ENCODE assay signal across 14 mouse cellular contexts in genomic region chrX:163181588-163181987, GRCm38 (mm10).
DNase-seq lines count a peak whose midpoint lies in the region; ATAC-seq and TF ChIP-seq lines count a peak whose summit lies in the region.
"Had no signal": no experiment of that assay in that cellular context is flagged by ENCODE, and none has a peak within 500 bp of the region (broad histone marks: within the 10 kb centered on the region; RNA-seq: fewer than 3 reads in every experiment).

No protein-coding gene starts in this region.

- H3K27me3 ChIP-seq in hindbrain, postnatal 0 days (ENCODE audit: insufficient read depth, low read length), result no peaks in the 10 kb centered on the region
- H3K27me3 ChIP-seq in hindbrain, embryonic 16.5 days (replicated peaks; ENCODE audit: control insufficient read depth, insufficient read depth, low read length), result no peaks in the 10 kb centered on the region
- H3K27me3 ChIP-seq in stomach, postnatal 0 days (ENCODE audit: control insufficient read depth, insufficient read depth, low read length), result no peaks in the 10 kb centered on the region
- H3K27me3 ChIP-seq in midbrain, embryonic 16.5 days (ENCODE audit: control insufficient read depth, insufficient read depth, low read depth, low read length), result no peaks in the 10 kb centered on the region
- H3K27me3 ChIP-seq: liver, embryonic 15.5 days; midbrain, embryonic 15.5 days; stomach, embryonic 15.5 days had no signal

- no peak for ATAC-seq in hindbrain, postnatal 0 days
- ATAC-seq in hindbrain, embryonic 16.5 days, result no peak
- no peak for ATAC-seq in stomach, postnatal 0 days (ENCODE audit: low FRiP score, low TSS enrichment)
- no peak for ATAC-seq in midbrain, embryonic 16.5 days
- ATAC-seq: midbrain, embryonic 15.5 days had no signal

- 96% methylated on average over 3 of the region's 3 CpGs for WGBS in hindbrain, postnatal 0 days
- 94% methylated on average over 3 of the region's 3 CpGs for WGBS in hindbrain, embryonic 16.5 days
- WGBS in stomach, postnatal 0 days, result 97% methylated on average over 3 of the region's 3 CpGs
- 99% methylated on average over 3 of the region's 3 CpGs for WGBS in midbrain, embryonic 16.5 days

- H3K4me1 ChIP-seq in hindbrain, postnatal 0 days (ENCODE audit: insufficient read depth, low read length), result no peaks in the 10 kb centered on the region
- no peaks in the 10 kb centered on the region for H3K4me1 ChIP-seq in hindbrain, embryonic 16.5 days (ENCODE audit: control insufficient read depth, insufficient read depth, low read depth, low read length)
- H3K4me1 ChIP-seq in stomach, postnatal 0 days (replicated peaks; ENCODE audit: control insufficient read depth, insufficient read depth), result no peaks in the 10 kb centered on the region
- H3K4me1 ChIP-seq in midbrain, embryonic 16.5 days (ENCODE audit: control insufficient read depth, insufficient read depth, low read length), result no peaks in the 10 kb centered on the region
- H3K4me1 ChIP-seq: heart, embryonic 10.5 days; liver, embryonic 15.5 days; midbrain, embryonic 15.5 days; stomach, embryonic 15.5 days had no signal

- TF ChIP-seq CTCF in hindbrain, postnatal 0 days (IDR thresholded peaks at IDR 0.05; ENCODE audit: low read depth), result 0 out of 2 replicates have a peak, but pooled peaks have one; percentile 12
- TF ChIP-seq CTCF in stomach, postnatal 0 days (IDR thresholded peaks at IDR 0.05; ENCODE audit: low read depth), result peak; percentile 54

- no peak overlapping the region for H3K4me2 ChIP-seq in hindbrain, postnatal 0 days (ENCODE audit: low read depth, low read length)
- no peak overlapping the region for H3K4me2 ChIP-seq in hindbrain, embryonic 16.5 days (ENCODE audit: low read length)
- no peak overlapping the region for H3K4me2 ChIP-seq in stomach, postnatal 0 days (replicated peaks; ENCODE audit: low read depth)
- no peak overlapping the region for H3K4me2 ChIP-seq in midbrain, embryonic 16.5 days (ENCODE audit: low read length)
- H3K4me2 ChIP-seq: liver, embryonic 15.5 days; midbrain, embryonic 15.5 days; stomach, embryonic 15.5 days had no signal

- H3K36me3 ChIP-seq in hindbrain, postnatal 0 days (ENCODE audit: insufficient read depth, low read length), result no peaks in the 10 kb centered on the region
- no peaks in the 10 kb centered on the region for H3K36me3 ChIP-seq in hindbrain, embryonic 16.5 days (ENCODE audit: control insufficient read depth, insufficient read depth, low read length)
- no peaks in the 10 kb centered on the region for H3K36me3 ChIP-seq in stomach, postnatal 0 days (ENCODE audit: control insufficient read depth, insufficient read depth, low read length)
- no peaks in the 10 kb centered on the region for H3K36me3 ChIP-seq in midbrain, embryonic 16.5 days (ENCODE audit: control insufficient read depth, insufficient read depth, low read length)
- H3K36me3 ChIP-seq: heart, embryonic 10.5 days; liver, embryonic 15.5 days; midbrain, embryonic 15.5 days; stomach, embryonic 15.5 days had no signal

- H3K9me3 ChIP-seq in hindbrain, postnatal 0 days (ENCODE audit: low read length), result no peaks in the 10 kb centered on the region
- no peaks in the 10 kb centered on the region; the same call in 1 of the 2 replicates for H3K9me3 ChIP-seq in hindbrain, embryonic 16.5 days (ENCODE audit: control insufficient read depth, low read length)
- no peaks in the 10 kb centered on the region for H3K9me3 ChIP-seq in stomach, postnatal 0 days (ENCODE audit: control insufficient read depth, low read length)
- H3K9me3 ChIP-seq in midbrain, embryonic 16.5 days (replicated peaks; ENCODE audit: control insufficient read depth, low read length, poor library complexity, severe bottlenecking), result no peaks in the 10 kb centered on the region
- H3K9me3 ChIP-seq: heart, embryonic 10.5 days; liver, embryonic 15.5 days; midbrain, embryonic 15.5 days; stomach, embryonic 15.5 days had no signal

- H3K9ac ChIP-seq in hindbrain, postnatal 0 days (replicated peaks; ENCODE audit: low read length), result no peak overlapping the region
- no peak overlapping the region for H3K9ac ChIP-seq in hindbrain, embryonic 16.5 days (ENCODE audit: low read depth, low read length)
- H3K9ac ChIP-seq in stomach, postnatal 0 days (ENCODE audit: low read length), result no peak overlapping the region
- H3K9ac ChIP-seq in midbrain, embryonic 16.5 days (ENCODE audit: low read depth, low read length), result no peak overlapping the region
- H3K9ac ChIP-seq: liver, embryonic 15.5 days; midbrain, embryonic 15.5 days; stomach, embryonic 15.5 days had no signal

- no peak for TF ChIP-seq EP300 in stomach, postnatal 0 days (optimal IDR thresholded peaks at IDR 0.05)

- no peak overlapping the region for H3K27ac ChIP-seq in hindbrain, postnatal 0 days
- no peak overlapping the region for H3K27ac ChIP-seq in hindbrain, embryonic 16.5 days (ENCODE audit: low read depth, low read length)
- H3K27ac ChIP-seq in stomach, postnatal 0 days (replicated peaks), result no peak overlapping the region
- no peak overlapping the region for H3K27ac ChIP-seq in midbrain, embryonic 16.5 days (ENCODE audit: low read length)
- H3K27ac ChIP-seq: heart, embryonic 10.5 days; liver, embryonic 15.5 days; midbrain, embryonic 15.5 days; stomach, embryonic 15.5 days had no signal

- no peak for DNase-seq in hindbrain, postnatal 0 days (ENCODE audit: low spot score)
- peak; percentile 41 for DNase-seq in testis, postnatal 10 days (ENCODE audit: low spot score)
- no peak for DNase-seq in testis, postnatal 14 days (ENCODE audit: low spot score)
- DNase-seq in adrenal gland, postnatal 25 days, result peak; percentile 18
- no peak for DNase-seq in stomach, postnatal 0 days (ENCODE audit: low spot score)
- DNase-seq in cerebellum, postnatal 36 days, result no peak
- DNase-seq: cerebellum, adult 8-10 months; layer of hippocampus, postnatal 36 days had no signal

- H3K4me3 ChIP-seq in hindbrain, postnatal 0 days (ENCODE audit: low read length), result no peak overlapping the region
- H3K4me3 ChIP-seq in hindbrain, embryonic 16.5 days (ENCODE audit: low read length), result no peak overlapping the region
- H3K4me3 ChIP-seq in stomach, postnatal 0 days (ENCODE audit: low read depth, low read length), result no peak overlapping the region
- no peak overlapping the region for H3K4me3 ChIP-seq in midbrain, embryonic 16.5 days (ENCODE audit: low read depth, low read length)
- H3K4me3 ChIP-seq: heart, embryonic 10.5 days; liver, embryonic 15.5 days; midbrain, embryonic 15.5 days; stomach, embryonic 15.5 days had no signal

Comparison
In these comparisons a context has a peak if more than half of its experiments do, and no peak if none do; other contexts are left out.
1. DNase-seq: peak in testis, postnatal 10 days (single experiment) and adrenal gland, postnatal 25 days (single experiment); none in hindbrain, postnatal 0 days (single experiment), testis, postnatal 14 days (single experiment), stomach, postnatal 0 days (single experiment) and cerebellum, postnatal 36 days (0 of 2).